ENCODE assay signal across 8 mouse cellular contexts in genomic region chr2:93035631-93036030, GRCm38 (mm10). TPM values are rescaled to one million over a fixed set of nuclear protein-coding genes. Genes with fewer than 3 reads are reported as not detected.
DNase-seq lines count a peak whose midpoint lies in the region; ATAC-seq and TF ChIP-seq lines count a peak whose summit lies in the region.

No protein-coding gene starts in this region.

- peaks cover 5 to 13% of the 10 kb centered on the region in 2 experiments for H3K4me1 ChIP-seq in liver, embryonic 14.5 days (replicated peaks; ENCODE audit: control insufficient read depth in 2 of 2, insufficient read depth in 2 of 2, low read length in 1 of 2)

- no peak overlapping the region for H3K4me3 ChIP-seq in liver, embryonic 14.5 days (ENCODE audit: insufficient read depth in 1 of 2, low read depth in 2 of 2, low read length in 2 of 2)

- no peak overlapping the region for H3K4me2 ChIP-seq in liver, embryonic 14.5 days (ENCODE audit: low read depth)

- peak; percentile 40 to 52 for ATAC-seq in hematopoietic stem cell, adult 5-6 weeks (replicated peaks in 1 of 2; ENCODE audit: insufficient read depth in 1 of 2, low FRiP score in 2 of 2, low TSS enrichment in 1 of 2, low read depth in 1 of 2, poor library complexity in 2 of 2, severe bottlenecking in 2 of 2)
- ATAC-seq in liver, embryonic 14.5 days (ENCODE audit: insufficient read depth), result peak; percentile 37; the same call in 1 of the 2 replicates
- no peak for ATAC-seq in monocyte, adult 5-6 weeks (replicated peaks; ENCODE audit: insufficient number of reproducible peaks, low FRiP score, low TSS enrichment, poor library complexity, severe bottlenecking)

- no peaks in the 10 kb centered on the region for H3K27me3 ChIP-seq in liver, embryonic 14.5 days (ENCODE audit: control insufficient read depth, insufficient read depth, low read length)

- no peak for TF ChIP-seq EP300 in liver, embryonic 14.5 days (IDR thresholded peaks at IDR 0.05; ENCODE audit: low read depth)

- no peaks in the 10 kb centered on the region for H3K9me3 ChIP-seq in liver, embryonic 14.5 days (ENCODE audit: control insufficient read depth, low read length)

- H3K36me3 ChIP-seq in liver, embryonic 14.5 days (replicated peaks; ENCODE audit: control insufficient read depth, insufficient read depth, low read depth), result no peaks in the 10 kb centered on the region

- H3K9ac ChIP-seq in liver, embryonic 14.5 days (replicated peaks), result no peak overlapping the region

- no peak overlapping the region for H3K27ac ChIP-seq in liver, embryonic 14.5 days

- 37% methylated on average over 7 of the region's 7 CpGs for WGBS in liver, embryonic 14.5 days (ENCODE audit: insufficient replicate concordance)

- TF ChIP-seq CTCF in liver, embryonic 14.5 days (IDR thresholded peaks at IDR 0.05; ENCODE audit: low read depth), result no peak

- peak; percentile 26 for DNase-seq in cerebellum, adult 9-10 months
- DNase-seq in cerebellum, postnatal 36 days, result no peak
- peak; percentile 59 for DNase-seq in adrenal gland, postnatal 14 days
- DNase-seq in liver, embryonic 14.5 days (ENCODE audit: low read depth in 3 of 3, low spot score in 3 of 3), result no peak
- no peak for DNase-seq in embryo, embryonic 10.5 days (ENCODE audit: low spot score)
- no peak for DNase-seq in layer of hippocampus, adult 18-20 months (ENCODE audit: low spot score in 2 of 2)

RNA-seq across cellular contexts. Expression of gene Prdm11, which starts 10.3 kb away (rescaled TPM):
- total RNA-seq in adrenal gland, postnatal 14 days (2021), result 40.8 and 45.4 TPM in 2 replicates
- 9.3 and 14.1 TPM in 2 replicates for total RNA-seq in hematopoietic stem cell, adult 5-6 weeks (2017)
- polyA plus RNA-seq in liver, embryonic 14.5 days (2012; rRNA removed), result 3.7 and 3.8 TPM in 2 replicates
- polyA plus RNA-seq in liver, embryonic 14.5 days (2014; fragmentation: Nextera tagmentation; extraction: Ambion mirVana), result 1.4 and 1.8 TPM in 2 replicates
- 1.4 to 6.8 TPM (median 4.0 TPM) in 3 replicates for total RNA-seq in monocyte, adult 5-6 weeks (2017)
- 10 to 100 TPM; 22.2 to 26.0 TPM for total RNA-seq in layer of hippocampus, adult 18-20 months (2021)

Comparison
In these comparisons a context has a peak if more than half of its experiments do, and no peak if none do; other contexts are left out.
1. DNase-seq: peak in cerebellum, adult 9-10 months (single experiment) and adrenal gland, postnatal 14 days (single experiment); none in cerebellum, postnatal 36 days (0 of 2), liver, embryonic 14.5 days (0 of 3), embryo, embryonic 10.5 days (single experiment) and layer of hippocampus, adult 18-20 months (0 of 2).